Mouse (Mus musculus): ENCODE data around the gene Adora2b.
"Not testable (repeated sequence)": the region's sequence is repeated elsewhere in the genome, so short reads cannot be mapped to it uniquely, and the experiment has no call there.

Adora2b gene

GRCm38 (mm10) chr11:62264018-62264417 lies 15.2 kb downstream of the Adora2b start:
- no peak for DNase-seq

GRCm38 (mm10) chr11:62265642-62266041 lies 16.9 kb downstream of the Adora2b start:
- DNase-seq, result no peak

GRCm38 (mm10) chr11:62266466-62267214 lies 17.9 kb downstream of the Adora2b start:
- no peak for DNase-seq

- DNase-seq, result no peak
Observed at GRCm38 (mm10) chr11:62268381-62268780, 19.6 kb downstream of the Adora2b start.

- no peak for DNase-seq
Observed at GRCm38 (mm10) chr11:62269097-62269496, 20.3 kb downstream of the Adora2b start.

- DNase-seq, result no peak
Observed at GRCm38 (mm10) chr11:62270851-62271250, 22.1 kb downstream of the Adora2b start.

DNA sequence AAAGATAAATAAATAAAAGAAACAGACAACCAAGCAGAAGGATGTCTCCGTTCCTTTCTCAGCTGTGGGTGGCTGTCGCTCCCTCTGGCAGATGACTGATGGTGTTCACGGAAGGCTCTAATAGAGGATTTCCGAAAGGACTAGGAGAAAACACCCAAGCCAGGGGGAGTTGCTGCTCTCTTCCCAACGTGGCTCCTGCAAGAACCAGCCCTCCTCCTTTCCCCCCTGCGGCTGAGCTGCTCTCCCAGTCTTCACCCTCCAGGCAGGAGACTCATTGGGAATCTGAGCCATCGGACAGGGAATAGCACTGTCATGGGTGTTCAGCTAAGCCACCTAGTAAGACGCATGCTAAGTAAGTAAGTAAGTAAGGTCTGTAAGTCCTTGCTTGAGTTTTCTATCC lies 28.3 kb downstream of the Adora2b start:
- DNase-seq, result no peak

GRCm38 (mm10) chr11:62278027-62278426 lies 29.2 kb downstream of the Adora2b start:
- peak; percentile 18 for DNase-seq

DNA sequence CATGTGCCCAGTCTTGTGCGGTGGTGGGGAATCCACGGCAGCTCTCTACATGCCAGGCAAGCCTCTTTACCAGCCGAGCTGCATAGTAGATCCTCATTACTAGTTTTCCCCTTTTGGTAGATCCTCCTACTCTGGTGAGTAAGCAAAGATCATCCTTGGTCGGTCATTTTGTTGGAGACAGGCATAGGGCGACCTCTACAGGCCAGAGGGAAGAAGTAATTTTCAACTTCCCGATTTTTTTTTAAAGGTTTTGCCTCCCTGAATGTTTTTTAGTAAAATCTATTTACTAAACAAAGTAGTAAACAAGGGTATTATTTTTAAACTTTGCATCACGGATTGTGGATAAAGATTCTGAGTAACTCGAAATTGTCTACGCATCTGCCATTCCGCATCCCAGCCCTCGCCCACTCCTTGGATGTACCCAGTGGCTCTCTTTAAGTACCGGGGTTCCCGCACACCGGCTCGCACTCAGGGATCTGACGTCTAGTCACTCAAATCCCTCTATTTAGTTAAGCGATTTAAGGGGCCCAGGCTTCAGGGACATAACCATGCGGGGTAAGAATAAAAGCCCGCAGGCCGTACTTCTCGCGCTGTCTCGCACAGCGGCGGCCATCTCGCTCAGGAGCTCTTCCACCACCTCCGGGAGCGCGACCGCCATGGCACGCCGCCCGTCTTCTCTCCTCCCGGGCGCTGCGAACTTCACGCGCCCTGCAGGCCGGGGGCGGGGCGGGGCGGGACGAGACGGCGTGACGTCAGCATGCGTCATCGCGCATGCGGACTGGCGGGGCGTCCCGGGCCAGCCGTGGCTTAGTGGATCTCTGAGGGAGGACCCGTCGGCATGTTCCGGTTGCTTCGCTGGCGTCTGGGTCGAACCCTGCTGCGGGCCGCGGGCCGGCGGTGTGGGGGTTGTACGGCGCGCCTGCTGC lies 32.2 kb downstream of the Adora2b start, which contains the start of the genes Zswim7 and Ttc19:
Gene Zswim7 (minus strand): TSS at position 701 of the 926 bp plus-strand sequence.
Gene Ttc19 (plus strand): TSS at position 799 of the 926 bp plus-strand sequence.
- DNase-seq, result peak; percentile 91

- no peak for DNase-seq
Observed at GRCm38 (mm10) chr11:62281601-62281997, 32.8 kb downstream of the Adora2b start.

GRCm38 (mm10) chr11:62284020-62284419 lies 35.2 kb downstream of the Adora2b start:
- not testable (repeated sequence) for DNase-seq

DNA sequence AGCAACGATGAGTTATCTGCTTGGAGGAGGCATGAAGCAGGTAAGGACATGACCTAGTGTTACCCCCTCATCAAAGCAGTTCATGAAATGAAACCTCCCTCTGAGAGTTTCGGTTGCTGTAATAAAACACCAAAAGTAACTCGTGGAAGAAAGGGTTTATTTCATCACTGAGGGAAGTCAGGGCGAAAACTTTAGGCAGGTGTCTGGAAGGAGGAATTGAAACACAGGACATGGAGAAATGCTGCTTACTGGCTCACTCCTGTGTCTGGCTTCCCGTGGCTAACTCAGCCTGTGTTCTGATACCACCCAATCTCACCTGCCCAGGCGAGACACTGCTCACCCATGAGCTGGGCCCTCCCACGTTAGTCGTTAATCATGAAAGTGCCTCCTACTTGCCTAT lies 36.2 kb downstream of the Adora2b start:
- no peak for DNase-seq

DNA sequence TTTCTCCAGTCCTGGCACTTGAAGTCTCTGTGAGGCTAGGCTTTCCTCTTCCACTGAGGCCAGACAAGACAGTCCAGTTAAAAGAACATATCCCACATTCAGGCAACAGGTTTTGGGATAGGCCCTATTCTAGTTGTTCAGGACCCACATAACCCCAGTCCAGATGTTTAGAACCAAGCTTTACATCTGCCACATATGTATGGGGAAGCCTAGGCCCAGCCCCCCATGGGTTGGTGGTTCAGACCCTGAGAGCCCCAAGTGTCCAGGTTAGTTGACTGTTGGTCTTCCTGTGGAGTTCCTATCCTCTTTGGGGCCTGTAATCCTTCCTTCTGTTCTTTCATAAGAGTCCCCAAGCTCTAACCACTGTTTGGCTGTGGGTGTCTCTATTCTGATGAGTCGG lies 38.9 kb downstream of the Adora2b start:
- DNase-seq, result no peak

DNA sequence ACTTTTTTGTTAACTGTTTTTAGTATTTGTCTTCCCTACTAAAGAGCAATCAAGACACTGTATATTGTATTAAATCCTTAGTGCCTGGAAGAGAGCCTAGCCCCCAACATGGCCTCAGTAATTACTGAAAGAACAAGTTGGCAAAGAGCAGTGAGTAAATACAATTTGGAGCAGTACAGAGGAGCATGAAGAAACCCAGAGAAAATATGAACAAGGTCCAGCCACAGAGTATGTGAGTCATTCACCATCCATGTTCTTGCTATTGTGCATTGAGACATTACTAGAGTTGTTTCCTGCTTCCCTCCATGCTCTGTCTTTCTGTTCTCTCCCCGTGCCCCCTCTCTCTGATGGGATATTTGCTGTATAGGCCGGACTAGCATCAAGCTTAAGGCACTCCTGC lies 45.3 kb downstream of the Adora2b start:
- no peak for DNase-seq

- DNase-seq, result no peak
Observed at GRCm38 (mm10) chr11:62298883-62299282, 50.1 kb downstream of the Adora2b start.

- DNase-seq, result no peak
Observed at GRCm38 (mm10) chr11:62305866-62306265, 57.1 kb downstream of the Adora2b start.

- DNase-seq, result no peak
Observed at GRCm38 (mm10) chr11:62309296-62309695, 60.5 kb downstream of the Adora2b start.

- no peak for DNase-seq
Observed at GRCm38 (mm10) chr11:62314984-62315383, 66.2 kb downstream of the Adora2b start.
